Mouse (Mus musculus) heart, embryonic 13.5 days (tissue): ENCODE data around the gene Eng. TPM values are rescaled to one million over a fixed set of nuclear protein-coding genes. Genes with fewer than 3 reads are reported as not detected.

Experiments used
- ATAC-seq: fragments of 200-750 bp; cut with Nextera tagmentation; 2 replicates; pipeline ENCODE4 v1.8.0; 2017; ENCODE audit warnings: moderate TSS enrichment; ENCODE audit not compliant: insufficient number of reproducible peaks, low FRiP score, low TSS enrichment; ENCODE audit errors: extremely low read depth
- H3K27ac ChIP-seq: fragments of 300-500 bp; sonication (generic); replicated peaks from 2 replicates; pipeline ENCODE4 v1.5.1; 2015; ENCODE audit warnings: moderate library complexity, mild to moderate bottlenecking, inconsistent platforms
- H3K27me3 ChIP-seq: fragments of 300-500 bp; sonication (generic); replicated peaks from 2 replicates; pipeline ENCODE4 v1.6.1; 2015; ENCODE audit warnings: mild to moderate bottlenecking, inconsistent platforms
- H3K36me3 ChIP-seq: fragments of 300-500 bp; sonication (generic); 2 replicates; pipeline ENCODE4 v1.6.1; 2015; ENCODE audit warnings: mild to moderate bottlenecking, inconsistent platforms
- H3K4me1 ChIP-seq: fragments of 300-500 bp; sonication (generic); 2 replicates; pipeline ENCODE4 v1.6.1; 2015; ENCODE audit warnings: inconsistent platforms
- H3K4me2 ChIP-seq: fragments of 300-500 bp; sonication (generic); 2 replicates; pipeline ENCODE4 v1.6.1; 2015; ENCODE audit warnings: inconsistent platforms, mild to moderate bottlenecking, moderate library complexity
- H3K4me3 ChIP-seq: fragments of 300-500 bp; sonication (generic); 2 replicates; pipeline ENCODE4 v1.5.1; 2015; ENCODE audit warnings: moderate library complexity, mild to moderate bottlenecking, inconsistent platforms
- H3K9ac ChIP-seq: fragments of 300-500 bp; sonication (generic); 2 replicates; pipeline ENCODE4 v1.6.1; 2015; ENCODE audit warnings: inconsistent platforms, mild to moderate bottlenecking, moderate library complexity
- H3K9me3 ChIP-seq: fragments of 300-500 bp; sonication (generic); 2 replicates; pipeline ENCODE4 v1.6.1; 2016; ENCODE audit warnings: inconsistent platforms
- WGBS: fragments of 180-500 bp; shearing (Covaris S2); methylation state at CpG from one replicate; pipeline ENCODE4 v1.1.7; 2015; ENCODE audit warnings: mixed read lengths; 5-methylcytosine and 5-hydroxymethylcytosine counted together
- polyA plus RNA-seq: library from polyadenylated mRNA; unstranded; fragments of >200 nt; fragmentation: Nextera tagmentation; extraction: Ambion mirVana; gene quantifications from 2 replicates; pipeline ENCODE4 v1.2.1, GENCODE M21; 2015

The Eng gene
- polyA plus RNA-seq, 1 experiment from 2014 or later, result 155 TPM

GRCm38 (mm10) chr2:32668176-32668575 is 21.8 kb downstream of the Eng start:
- ATAC-seq, result no peak
- H3K27ac ChIP-seq, result peak overlapping the region; percentile 90
- H3K4me1 ChIP-seq, result peaks cover 64% of the 10 kb centered on the region
- H3K4me2 ChIP-seq, result peak overlapping the region; percentile 5; the same call in 1 of the 2 replicates
- H3K9me3 ChIP-seq, result no peaks in the 10 kb centered on the region
- WGBS, result 78% methylated on average over 7 of the region's 7 CpGs
- H3K36me3 ChIP-seq, result peaks cover 53% of the 10 kb centered on the region
- H3K9ac ChIP-seq, result peak overlapping the region; percentile 61
- no peak overlapping the region for H3K4me3 ChIP-seq
- H3K27me3 ChIP-seq, result no peaks in the 10 kb centered on the region

GRCm38 (mm10) chr2:32669876-32670275 is 23.5 kb downstream of the Eng start:
- Histone ChIP-seq H3K9me3 (no peaks in the 10 kb centered on the region), H3K4me2 (no peak overlapping the region), H3K27me3 (no peaks in the 10 kb centered on the region), H3K36me3 (peaks cover 69% of the 10 kb centered on the region), H3K27ac (peak overlapping the region; percentile 22; the same call in 1 of the 2 replicates), H3K4me1 (peaks cover 64% of the 10 kb centered on the region), H3K4me3 (no peak overlapping the region), H3K9ac (0 out of 2 replicates have a peak overlapping the region, but pooled peaks have one; percentile 14)
- ATAC-seq, result no peak
- 45% methylated on average over 3 of the region's 3 CpGs for WGBS

- Histone ChIP-seq H3K36me3 (peaks cover 75% of the 10 kb centered on the region), H3K4me3 (no peak overlapping the region), H3K4me1 (peaks cover 51% of the 10 kb centered on the region), H3K9ac (no peak overlapping the region), H3K27ac (peak overlapping the region; percentile 25; the same call in 1 of the 2 replicates), H3K27me3 (no peaks in the 10 kb centered on the region), H3K9me3 (no peaks in the 10 kb centered on the region), H3K4me2 (no peak overlapping the region)
- no peak for ATAC-seq
- 79% methylated on average over 9 of the region's 9 CpGs for WGBS
Measured at GRCm38 (mm10) chr2:32671147-32671546, 24.8 kb downstream of the Eng start.

- no peak overlapping the region for H3K4me2 ChIP-seq
- no peak overlapping the region for H3K4me3 ChIP-seq
- WGBS, result 58% methylated on average over 9 of the region's 9 CpGs
- no peak for ATAC-seq
- peaks cover 80% of the 10 kb centered on the region for H3K36me3 ChIP-seq
- H3K27ac ChIP-seq, result peak overlapping the region; percentile 25; the same call in 1 of the 2 replicates
- H3K9ac ChIP-seq, result no peak overlapping the region
- no peaks in the 10 kb centered on the region for H3K9me3 ChIP-seq
- peaks cover 47% of the 10 kb centered on the region for H3K4me1 ChIP-seq
- H3K27me3 ChIP-seq, result no peaks in the 10 kb centered on the region
Measured at GRCm38 (mm10) chr2:32671907-32672595, 25.7 kb downstream of the Eng start.

- 72% methylated on average over 16 of the region's 16 CpGs for WGBS
- no peaks in the 10 kb centered on the region for H3K27me3 ChIP-seq
- no peak overlapping the region for H3K4me2 ChIP-seq
- H3K9me3 ChIP-seq, result no peaks in the 10 kb centered on the region
- H3K4me3 ChIP-seq, result no peak overlapping the region
- no peak for ATAC-seq
- H3K4me1 ChIP-seq, result peaks cover 35% of the 10 kb centered on the region
- H3K36me3 ChIP-seq, result peaks cover 93% of the 10 kb centered on the region
- no peak overlapping the region for H3K9ac ChIP-seq
- no peak overlapping the region for H3K27ac ChIP-seq
Measured at GRCm38 (mm10) chr2:32673176-32673917, 27.0 kb downstream of the Eng start.

GRCm38 (mm10) chr2:32676821-32677220 is 30.4 kb downstream of the Eng start:
- Histone ChIP-seq H3K36me3 (peaks cover 98% of the 10 kb centered on the region), H3K27me3 (no peaks in the 10 kb centered on the region), H3K27ac (no peak overlapping the region), H3K4me3 (no peak overlapping the region), H3K4me2 (no peak overlapping the region), H3K4me1 (peaks cover 50% of the 10 kb centered on the region), H3K9ac (no peak overlapping the region), H3K9me3 (no peaks in the 10 kb centered on the region)
- no peak for ATAC-seq
- WGBS, result 88% methylated on average over 3 of the region's 3 CpGs

- Histone ChIP-seq H3K27me3 (no peaks in the 10 kb centered on the region), H3K4me1 (peaks cover 44% of the 10 kb centered on the region), H3K9me3 (no peaks in the 10 kb centered on the region), H3K4me3 (no peak overlapping the region), H3K36me3 (peaks cover 98% of the 10 kb centered on the region), H3K9ac (no peak overlapping the region), H3K27ac (no peak overlapping the region), H3K4me2 (no peak overlapping the region)
- 84% methylated on average over 7 of the region's 7 CpGs for WGBS
- no peak for ATAC-seq
Measured at GRCm38 (mm10) chr2:32677683-32678082, 31.3 kb downstream of the Eng start.

GRCm38 (mm10) chr2:32680051-32680451 is 33.7 kb downstream of the Eng start:
- H3K27ac ChIP-seq, result peak overlapping the region; percentile 85
- H3K27me3 ChIP-seq, result no peaks in the 10 kb centered on the region
- peak overlapping the region; percentile 64 for H3K9ac ChIP-seq
- H3K9me3 ChIP-seq, result no peaks in the 10 kb centered on the region
- peaks cover 98% of the 10 kb centered on the region for H3K36me3 ChIP-seq
- H3K4me2 ChIP-seq, result no peak overlapping the region
- H3K4me1 ChIP-seq, result peaks cover 33% of the 10 kb centered on the region
- no peak overlapping the region for H3K4me3 ChIP-seq
- 19% methylated on average over 7 of the region's 7 CpGs for WGBS
- 0 out of 2 replicates have a peak, but pooled peaks have one; percentile 26 for ATAC-seq

- WGBS, result 88% methylated on average over 19 of the region's 19 CpGs
- no peak; the same call in 1 of the 2 replicates for ATAC-seq
- H3K27ac ChIP-seq, result peak overlapping the region; percentile 85
- peak overlapping the region; percentile 64; the same call in 1 of the 2 replicates for H3K9ac ChIP-seq
- no peaks in the 10 kb centered on the region for H3K9me3 ChIP-seq
- no peak overlapping the region for H3K4me2 ChIP-seq
- peaks cover 98% of the 10 kb centered on the region for H3K36me3 ChIP-seq
- H3K4me3 ChIP-seq, result no peak overlapping the region
- peaks cover 33% of the 10 kb centered on the region for H3K4me1 ChIP-seq
- no peaks in the 10 kb centered on the region for H3K27me3 ChIP-seq
Measured at GRCm38 (mm10) chr2:32680961-32681650, 34.7 kb downstream of the Eng start.

- Histone ChIP-seq H3K27me3 (no peaks in the 10 kb centered on the region), H3K4me3 (no peak overlapping the region), H3K9me3 (no peaks in the 10 kb centered on the region), H3K36me3 (peaks cover 98% of the 10 kb centered on the region), H3K27ac (0 out of 2 replicates have a peak overlapping the region, but pooled peaks have one; percentile 85), H3K4me1 (peaks cover 33% of the 10 kb centered on the region), H3K9ac (no peak overlapping the region), H3K4me2 (no peak overlapping the region)
- 71% methylated on average over 6 of the region's 6 CpGs for WGBS
- no peak for ATAC-seq
Measured at GRCm38 (mm10) chr2:32681754-32682153, 35.4 kb downstream of the Eng start.

- Histone ChIP-seq H3K27me3 (no peaks in the 10 kb centered on the region), H3K36me3 (peaks cover 99% of the 10 kb centered on the region), H3K4me1 (peaks cover 33% of the 10 kb centered on the region), H3K4me2 (no peak overlapping the region), H3K4me3 (no peak overlapping the region), H3K9ac (no peak overlapping the region), H3K9me3 (no peaks in the 10 kb centered on the region), H3K27ac (no peak overlapping the region)
- ATAC-seq, result no peak
- WGBS, result 76% methylated on average over 14 of the region's 14 CpGs
Measured at GRCm38 (mm10) chr2:32682721-32683417, 36.5 kb downstream of the Eng start.
